Mouse (Mus musculus) lung, adult 2 months (tissue): ENCODE measurements around the gene Rnf220.

Source experiments
- CTCF ChIP-seq: fragments of 200-500 bp; IDR thresholded peaks from 2 replicates; pipeline ENCODE4 v1.5.1; 2011; ENCODE audit warnings: mild to moderate bottlenecking, low read length, control low read depth; ENCODE audit not compliant: insufficient read depth
- POLR2A ChIP-seq: fragments of 200-500 bp; IDR thresholded peaks from 2 replicates; pipeline ENCODE4 v1.6.1; 2011; ENCODE audit warnings: low read depth, mild to moderate bottlenecking, control low read depth, low read length, borderline replicate concordance; ENCODE audit errors: extremely low read depth

DNA sequence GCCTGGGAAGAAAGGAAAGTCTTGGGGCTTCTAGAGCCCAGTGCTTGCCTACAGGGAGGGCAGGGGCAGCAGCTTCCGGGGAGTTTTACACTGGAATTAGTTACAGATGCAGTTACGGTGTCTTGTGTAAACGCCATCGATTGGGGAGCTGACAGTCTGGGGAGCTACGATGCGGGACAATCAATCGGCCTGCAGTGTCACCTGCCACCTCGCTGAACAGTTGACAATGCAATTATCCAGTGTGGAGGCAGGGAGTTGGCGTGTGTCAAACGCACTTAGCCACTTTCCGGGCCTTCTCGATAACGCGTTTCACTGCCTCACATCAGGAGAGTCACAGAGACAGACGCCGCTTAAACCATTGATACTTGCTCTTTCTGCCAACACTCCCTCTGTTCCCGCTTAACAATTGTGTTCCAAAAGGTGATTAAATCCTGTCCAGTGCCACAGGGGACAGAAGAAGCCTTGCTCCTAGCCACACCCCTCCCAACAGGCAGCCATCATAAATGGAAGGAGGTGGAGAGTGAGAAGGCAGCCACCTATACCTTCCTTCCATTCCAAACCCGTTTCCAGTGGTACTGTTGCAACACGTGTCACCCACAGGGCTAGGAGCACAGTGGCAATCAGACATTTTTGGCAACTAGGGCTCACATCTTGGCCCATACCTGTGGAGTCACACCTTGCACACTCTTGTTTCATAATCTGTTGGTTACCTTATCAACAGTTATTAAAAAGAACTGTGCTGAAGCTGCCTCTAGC is 215.6 kb downstream of the Rnf220 start:
- TF ChIP-seq CTCF: no peak
- TF ChIP-seq POLR2A: no peak
